Mouse (Mus musculus) MN1 (cell line): Measurements from ENCODE around the gene Gm49661.
A peak's percentile ranks its signal among the peaks of the same experiment; 100 is the strongest.

ENCODE experiments used
- DNase-seq: peaks from one replicate; pipeline ENCODE4 v3.0.0-alpha.2; 2016; ENCODE audit warnings: low spot score

Gm49661 gene

GRCm38 (mm10) chr8:84933767-84934559 is 35.3 kb downstream of the Gm49661 start:
- DNase-seq: no peak

DNA sequence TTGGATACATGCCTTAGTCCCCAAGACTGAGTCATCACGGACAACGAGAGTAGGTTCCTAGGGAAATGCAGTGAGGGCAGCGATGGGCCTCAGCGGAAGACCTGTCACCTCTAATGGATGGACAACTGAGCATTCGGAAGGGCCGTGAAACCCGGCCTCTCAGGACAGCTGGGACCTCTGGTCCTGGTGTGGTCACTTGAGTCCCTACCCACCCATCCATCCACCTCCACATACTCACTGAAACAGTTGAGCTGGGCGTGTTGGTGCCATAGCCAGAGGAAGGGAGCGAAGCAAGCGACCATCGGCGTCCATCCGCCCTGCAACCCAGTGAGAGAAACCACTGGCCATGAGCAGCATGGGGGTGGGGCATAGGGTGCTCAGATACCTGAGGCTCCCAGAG is 38.7 kb downstream of the Gm49661 start:
- no peak for DNase-seq

GRCm38 (mm10) chr8:84928456-84929306 is 40.6 kb downstream of the Gm49661 start:
- peak; percentile 84 for DNase-seq

- DNase-seq: no peak
Observed at GRCm38 (mm10) chr8:84927513-84927912, 41.7 kb downstream of the Gm49661 start.

- DNase-seq: no peak
Observed at GRCm38 (mm10) chr8:84925557-84925956, 43.7 kb downstream of the Gm49661 start.

DNA sequence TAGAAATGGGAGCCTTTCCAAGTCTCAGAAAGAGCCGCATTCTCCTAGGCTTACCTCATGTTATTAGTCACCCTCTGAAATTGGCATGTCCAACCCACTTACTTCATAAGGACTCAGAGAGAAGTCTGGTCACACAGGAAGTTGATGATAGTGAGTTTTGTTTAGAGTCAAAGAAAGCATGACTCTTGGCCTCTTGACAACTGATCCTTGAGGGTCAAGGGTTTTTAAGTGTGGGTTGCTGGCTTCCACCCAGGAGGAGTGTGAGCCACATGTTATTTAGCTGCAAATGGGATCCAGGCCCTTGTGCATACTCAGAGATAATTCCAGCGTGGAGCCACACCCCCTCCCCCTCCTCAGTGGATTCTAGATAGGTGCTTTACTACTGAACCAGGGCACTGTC is 47.6 kb downstream of the Gm49661 start:
- DNase-seq: peak; percentile 34

DNA sequence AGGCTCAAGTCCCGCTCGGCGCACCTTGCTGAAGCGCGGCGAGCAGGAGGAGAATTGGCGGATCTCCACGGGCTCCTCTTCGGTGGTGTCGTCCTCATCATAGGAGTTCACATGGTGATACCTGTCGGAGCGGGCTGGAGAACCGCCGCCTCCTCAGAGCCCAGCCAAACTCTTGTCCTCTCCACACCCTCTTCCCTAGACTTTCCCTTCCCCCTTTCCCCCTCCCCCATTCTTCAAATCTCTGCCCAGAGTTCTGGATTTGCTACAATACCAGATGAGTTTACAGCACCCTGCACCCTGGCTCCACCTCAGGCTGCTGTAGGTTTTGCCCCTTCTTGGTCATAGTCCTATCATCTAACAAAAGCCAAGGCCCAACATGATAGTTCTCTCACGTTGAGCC is 50.6 kb downstream of the Gm49661 start:
- no peak for DNase-seq

- DNase-seq: no peak
Observed at GRCm38 (mm10) chr8:84917781-84918180, 51.5 kb downstream of the Gm49661 start.
